Comparison of ENCODE assay signal across 15 mouse cellular contexts in the genomic region with DNA sequence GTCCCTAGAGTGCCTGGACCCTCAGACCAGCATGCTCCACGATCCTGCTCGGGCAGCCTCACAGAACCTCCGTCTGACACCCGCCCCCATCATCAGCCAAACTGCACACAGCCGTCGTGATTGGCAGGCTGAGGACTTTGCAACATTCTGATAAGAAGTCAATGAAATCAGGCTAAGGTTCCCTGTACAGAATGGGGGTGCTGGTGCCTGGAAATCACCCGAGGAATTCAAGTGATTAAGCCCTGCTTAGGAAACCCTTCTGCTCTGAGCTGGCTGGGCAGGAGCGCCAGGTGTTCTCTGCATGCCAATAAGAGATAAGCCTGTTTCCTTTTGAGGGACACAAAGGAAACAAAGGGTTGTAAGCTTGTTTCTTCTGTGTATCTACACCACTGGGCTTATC.
DNase-seq lines count a peak whose midpoint lies in the region; ATAC-seq and TF ChIP-seq lines count a peak whose summit lies in the region.
"Had no signal": no experiment of that assay in that cellular context is flagged by ENCODE, and none has a peak within 500 bp of the region (broad histone marks: within the 10 kb centered on the region; RNA-seq: fewer than 3 reads in every experiment).

No protein-coding gene starts in this region.

- 0 out of 2 replicates have a peak, but pooled peaks cover 16% of the 10 kb centered on the region for H3K27me3 ChIP-seq in heart, embryonic 12.5 days (replicated peaks)
- H3K27me3 ChIP-seq in MEL (ENCODE audit: control insufficient read depth in 1 of 2, insufficient read depth in 2 of 2, low read length in 2 of 2) = no peaks in the 10 kb centered on the region
- H3K27me3 ChIP-seq in midbrain, embryonic 15.5 days (replicated peaks) = no peaks in the 10 kb centered on the region
- no peaks in the 10 kb centered on the region for H3K27me3 ChIP-seq in neural tube, embryonic 15.5 days (replicated peaks)
- H3K27me3 ChIP-seq: Patski had no signal

- H3K27ac ChIP-seq in heart, embryonic 12.5 days (ENCODE audit: poor library complexity, severe bottlenecking) = no peak overlapping the region
- peak overlapping the region; percentile 27 for H3K27ac ChIP-seq in MEL (ENCODE audit: control insufficient read depth, low read depth, low read length)
- H3K27ac ChIP-seq in midbrain, embryonic 15.5 days = peak overlapping the region; percentile 34; the same call in 1 of the 2 replicates
- no peak overlapping the region for H3K27ac ChIP-seq in neural tube, embryonic 15.5 days (replicated peaks)

- no peaks in the 10 kb centered on the region for H3K36me3 ChIP-seq in heart, embryonic 12.5 days
- H3K36me3 ChIP-seq in MEL (ENCODE audit: control insufficient read depth in 1 of 2, insufficient read depth in 2 of 2, low read length in 2 of 2) = peaks cover 0 to 24% of the 10 kb centered on the region in 2 experiments; a peak in 2 of 4 replicates
- no peaks in the 10 kb centered on the region for H3K36me3 ChIP-seq in midbrain, embryonic 15.5 days (replicated peaks)
- H3K36me3 ChIP-seq in neural tube, embryonic 15.5 days = no peaks in the 10 kb centered on the region

- H3K4me1 ChIP-seq in heart, embryonic 12.5 days (replicated peaks) = peaks cover 50% of the 10 kb centered on the region
- H3K4me1 ChIP-seq in MEL (ENCODE audit: control insufficient read depth in 1 of 2, insufficient read depth in 2 of 2, low read length in 2 of 2) = peaks cover 15 to 33% of the 10 kb centered on the region in 2 experiments
- peaks cover 15% of the 10 kb centered on the region for H3K4me1 ChIP-seq in midbrain, embryonic 15.5 days
- H3K4me1 ChIP-seq in neural tube, embryonic 15.5 days = peaks cover 3% of the 10 kb centered on the region; the same call in 1 of the 2 replicates

- peak in 1 of 2 experiments; percentile 70; a peak in 3 of 4 replicates for TF ChIP-seq EP300 in MEL (IDR thresholded peaks at IDR 0.05; ENCODE audit: low read depth in 1 of 2, low read length in 2 of 2)

- 9% methylated on average over 8 of the region's 8 CpGs for WGBS in heart, embryonic 12.5 days
- 27% methylated on average over 8 of the region's 8 CpGs for WGBS in midbrain, embryonic 15.5 days
- WGBS in neural tube, embryonic 15.5 days = 58% methylated on average over 8 of the region's 8 CpGs

- DNase-seq in heart, postnatal 14 days = no peak
- DNase-seq in MEL (ENCODE audit: low read depth, low spot score) (peak; percentile 91), liver (peak; percentile 34)
- DNase-seq in frontal cortex, postnatal 10 days (ENCODE audit: low spot score in 2 of 2) = no peak
- no peak for DNase-seq in spleen, postnatal 36 days (ENCODE audit: low spot score in 2 of 2)
- DNase-seq: adrenal gland, adult 2 months; B cell, adult 2 months; embryo, embryonic 11 days; heart, postnatal 4 days; layer of hippocampus, adult 9-11 months; right cerebral cortex, postnatal 25 days had no signal

- H3K9me3 ChIP-seq in heart, embryonic 12.5 days (replicated peaks) = no peaks in the 10 kb centered on the region
- no peaks in the 10 kb centered on the region for H3K9me3 ChIP-seq in MEL (replicated peaks; ENCODE audit: insufficient read depth, low read length)
- no peaks in the 10 kb centered on the region for H3K9me3 ChIP-seq in midbrain, embryonic 15.5 days
- H3K9me3 ChIP-seq in neural tube, embryonic 15.5 days (replicated peaks) = no peaks in the 10 kb centered on the region

- H3K9ac ChIP-seq in heart, embryonic 12.5 days = no peak overlapping the region
- no peak overlapping the region for H3K9ac ChIP-seq in MEL (ENCODE audit: control insufficient read depth, low read depth, low read length, poor library complexity, severe bottlenecking)
- H3K9ac ChIP-seq in midbrain, embryonic 15.5 days = no peak overlapping the region
- no peak overlapping the region for H3K9ac ChIP-seq in neural tube, embryonic 15.5 days (replicated peaks)

- TF ChIP-seq RAD21 in MEL (IDR thresholded peaks at IDR 0.05; ENCODE audit: low read depth, low read length) = no peak

- no peak overlapping the region for H3K4me3 ChIP-seq in heart, embryonic 12.5 days
- H3K4me3 ChIP-seq in MEL (ENCODE audit: control insufficient read depth in 1 of 2, insufficient read depth in 1 of 2, low read depth in 2 of 2, low read length in 2 of 2) = no peak overlapping the region
- H3K4me3 ChIP-seq in midbrain, embryonic 15.5 days = no peak overlapping the region
- H3K4me3 ChIP-seq in neural tube, embryonic 15.5 days (replicated peaks) = no peak overlapping the region

- peak overlapping the region; percentile 31 for H3K4me2 ChIP-seq in heart, embryonic 12.5 days
- no peak overlapping the region for H3K4me2 ChIP-seq in midbrain, embryonic 15.5 days
- no peak overlapping the region for H3K4me2 ChIP-seq in neural tube, embryonic 15.5 days

- no peak for TF ChIP-seq POLR2A in MEL (IDR thresholded peaks at IDR 0.05; ENCODE audit: control insufficient read depth in 1 of 2, insufficient read depth in 1 of 2, low read depth in 1 of 2, low read length in 2 of 2, poor library complexity in 1 of 2)

- TF ChIP-seq CTCF in MEL (IDR thresholded peaks at IDR 0.05 in 2 of 3, conservative IDR thresholded peaks at IDR 0.05 in 1 of 3; ENCODE audit: control insufficient read depth in 1 of 3, insufficient read depth in 1 of 3, low read depth in 2 of 3, low read length in 3 of 3, poor library complexity in 1 of 3, severe bottlenecking in 1 of 3) = no peak

- H3K79me2 ChIP-seq in MEL (ENCODE audit: control insufficient read depth, insufficient read depth, low read length, poor library complexity) = no peaks in the 10 kb centered on the region

- intact Hi-C loops in heart, postnatal 14 days (cut with DNase I) = no loop called here

- no peak for ATAC-seq in heart, embryonic 12.5 days (ENCODE audit: insufficient number of reproducible peaks, low FRiP score)
- ATAC-seq in midbrain, embryonic 15.5 days (replicated peaks) = peak; percentile 59
- ATAC-seq in neural tube, embryonic 15.5 days (ENCODE audit: low FRiP score) = no peak
- ATAC-seq: Patski had no signal

TF ChIP-seq in MEL, 35 proteins besides CTCF, POLR2A, EP300 and RAD21:
- TF ChIP-seq HCFC1 (IDR thresholded peaks at IDR 0.05; ENCODE audit: low read depth, low read length) (no peak; the same call in 1 of the 2 replicates), MXI1 (IDR thresholded peaks at IDR 0.05; ENCODE audit: low read depth, low read length) (peak; percentile 43; the same call in 1 of the 2 replicates), MYC (IDR thresholded peaks at IDR 0.05; ENCODE audit: low read depth, low read length) (0 out of 2 replicates have a peak, but pooled peaks have one; percentile 32), TCF12 (IDR thresholded peaks at IDR 0.05; ENCODE audit: low read depth, low read length) (peak; percentile 95), MAFK (IDR thresholded peaks at IDR 0.05; ENCODE audit: borderline replicate concordance, low read depth, low read length) (no peak), JUND (IDR thresholded peaks at IDR 0.05; ENCODE audit: low read depth, low read length) (no peak), MAZ (IDR thresholded peaks at IDR 0.05; ENCODE audit: low read depth, low read length) (no peak), MEF2A (IDR thresholded peaks at IDR 0.05; ENCODE audit: extremely low read depth, insufficient replicate concordance, low read depth, low read length, poor library complexity, severe bottlenecking) (no peak), E2F4 (IDR thresholded peaks at IDR 0.05; ENCODE audit: borderline replicate concordance, low read depth, low read length) (no peak), NRF1 (IDR thresholded peaks at IDR 0.05; ENCODE audit: insufficient read depth, low read depth, low read length, poor library complexity, severe bottlenecking) (no peak), CHD2 (IDR thresholded peaks at IDR 0.05; ENCODE audit: low read length) (no peak; the same call in 1 of the 2 replicates), ZC3H11A (IDR thresholded peaks at IDR 0.05; ENCODE audit: low read depth, low read length) (no peak), KAT2A (conservative IDR thresholded peaks at IDR 0.05; ENCODE audit: low read depth, low read length) (no peak), POLR2AphosphoS2 (IDR thresholded peaks at IDR 0.05; ENCODE audit: low read length) (no peak), ZKSCAN1 (IDR thresholded peaks at IDR 0.05; ENCODE audit: low read depth, low read length) (no peak), UBTF (IDR thresholded peaks at IDR 0.05; ENCODE audit: borderline replicate concordance, insufficient read depth, low read depth, low read length) (0 out of 2 replicates have a peak, but pooled peaks have one; percentile 39), GATA1 (IDR thresholded peaks at IDR 0.05; ENCODE audit: low read depth, low read length) (peak; percentile 83), NELFE (IDR thresholded peaks at IDR 0.05; ENCODE audit: low read depth, low read length) (no peak), USF2 (IDR thresholded peaks at IDR 0.05; ENCODE audit: borderline replicate concordance in 1 of 2, insufficient read depth in 1 of 2, low read depth in 1 of 2, low read length in 2 of 2) (no peak), MYB (IDR thresholded peaks at IDR 0.05; ENCODE audit: low read depth, low read length) (no peak), TAL1 (IDR thresholded peaks at IDR 0.05; ENCODE audit: low read length) (peak; percentile 84), BHLHE40 (IDR thresholded peaks at IDR 0.05; ENCODE audit: borderline replicate concordance, low read depth, low read length) (peak; percentile 78; the same call in 1 of the 2 replicates), SIN3A (IDR thresholded peaks at IDR 0.05; ENCODE audit: low read length) (no peak), GABPA (IDR thresholded peaks at IDR 0.05; ENCODE audit: low read depth, low read length) (no peak), SMC3 (IDR thresholded peaks at IDR 0.05; ENCODE audit: low read depth, low read length) (no peak), MAX (IDR thresholded peaks at IDR 0.05; ENCODE audit: low read length) (no peak), ETS1 (IDR thresholded peaks at IDR 0.05; ENCODE audit: low read depth, low read length) (peak; percentile 85), RCOR1 (IDR thresholded peaks at IDR 0.05; ENCODE audit: low read depth, low read length) (peak; percentile 98), POLR2AphosphoS5 (IDR thresholded peaks at IDR 0.05; ENCODE audit: borderline replicate concordance, low read depth, low read length) (no peak), CHD1 (IDR thresholded peaks at IDR 0.05; ENCODE audit: low read depth, low read length) (no peak), ELF1 (IDR thresholded peaks at IDR 0.05; ENCODE audit: low read depth, low read length) (0 out of 2 replicates have a peak, but pooled peaks have one; percentile 14), TBP (IDR thresholded peaks at IDR 0.05; ENCODE audit: low read depth, low read length) (0 out of 2 replicates have a peak, but pooled peaks have one; percentile 33), ZNF384 (IDR thresholded peaks at IDR 0.05; ENCODE audit: low read depth, low read length) (no peak), ZMIZ1 (IDR thresholded peaks at IDR 0.05; ENCODE audit: low read depth, low read length) (no peak), USF1 (IDR thresholded peaks at IDR 0.05; ENCODE audit: low read depth, low read length) (no peak)

Comparison
In these comparisons a context has a peak if more than half of its experiments do, and no peak if none do; other contexts are left out.
1. H3K27ac ChIP-seq: peak in MEL (single experiment) and midbrain, embryonic 15.5 days (single experiment); none in heart, embryonic 12.5 days (single experiment) and neural tube, embryonic 15.5 days (single experiment).
2. DNase-seq: peak in MEL (single experiment) and liver (single experiment); none in heart, postnatal 14 days (0 of 2), frontal cortex, postnatal 10 days (0 of 2) and spleen, postnatal 36 days (0 of 2).